In the genomic region with DNA sequence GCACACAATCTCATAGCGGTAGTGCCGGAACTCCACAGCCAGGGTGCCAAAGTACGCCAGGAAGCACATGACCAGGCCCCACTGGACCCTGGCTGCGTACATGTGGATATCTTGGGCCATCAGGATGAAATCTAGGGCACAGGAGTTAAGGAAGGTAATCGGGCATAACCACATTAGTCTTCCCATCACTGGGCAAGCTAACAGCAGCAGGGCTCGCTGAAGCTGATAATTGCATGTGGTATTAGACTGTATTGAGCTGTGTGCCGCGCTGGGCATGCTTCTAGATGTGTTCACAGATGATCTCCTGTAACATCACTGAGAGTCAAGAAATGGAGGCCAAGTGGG, we compare ENCODE assay signal across 9 mouse cellular contexts. TPM values are rescaled to one million over a fixed set of nuclear protein-coding genes. Genes with fewer than 3 reads are reported as not detected.
A peak's percentile ranks its signal among the peaks of the same experiment; 100 is the strongest.
DNase-seq lines count a peak whose midpoint lies in the region; ATAC-seq and TF ChIP-seq lines count a peak whose summit lies in the region.
"Had no signal": no experiment of that assay in that cellular context is flagged by ENCODE, and none has a peak within 500 bp of the region (broad histone marks: within the 10 kb centered on the region; RNA-seq: fewer than 3 reads in every experiment).

No protein-coding gene starts in this region.

- no peak overlapping the region for H3K27ac ChIP-seq in forebrain, embryonic 13.5 days
- no peak overlapping the region for H3K27ac ChIP-seq in forebrain, postnatal 0 days (ENCODE audit: low read depth, low read length)
- H3K27ac ChIP-seq in liver, embryonic 12.5 days: no peak overlapping the region
- no peak overlapping the region for H3K27ac ChIP-seq in limb, embryonic 11.5 days (replicated peaks; ENCODE audit: low read depth, low read length)
- no peak overlapping the region for H3K27ac ChIP-seq in small intestine, adult 2 months (ENCODE audit: insufficient read depth, low read depth, low read length)

- no peaks in the 10 kb centered on the region for H3K36me3 ChIP-seq in forebrain, embryonic 13.5 days (ENCODE audit: poor library complexity, severe bottlenecking)
- H3K36me3 ChIP-seq in forebrain, postnatal 0 days (ENCODE audit: insufficient read depth): no peaks in the 10 kb centered on the region
- no peaks in the 10 kb centered on the region for H3K36me3 ChIP-seq in liver, embryonic 12.5 days
- no peaks in the 10 kb centered on the region for H3K36me3 ChIP-seq in limb, embryonic 11.5 days (ENCODE audit: control insufficient read depth, insufficient read depth, low read length)
- H3K36me3 ChIP-seq in small intestine, adult 2 months (ENCODE audit: control insufficient read depth, insufficient read depth, low read length): no peaks in the 10 kb centered on the region

- H3K4me2 ChIP-seq in forebrain, embryonic 13.5 days: peak overlapping the region; percentile 56; the same call in 1 of the 2 replicates
- no peak overlapping the region for H3K4me2 ChIP-seq in forebrain, postnatal 0 days (ENCODE audit: low read depth)
- peak overlapping the region; percentile 64 for H3K4me2 ChIP-seq in liver, embryonic 12.5 days
- peak overlapping the region; percentile 45; the same call in 1 of the 2 replicates for H3K4me2 ChIP-seq in limb, embryonic 11.5 days (ENCODE audit: low read depth, severe bottlenecking)

- no peak overlapping the region for H3K9ac ChIP-seq in forebrain, embryonic 13.5 days
- H3K9ac ChIP-seq in forebrain, postnatal 0 days: no peak overlapping the region
- no peak overlapping the region for H3K9ac ChIP-seq in liver, embryonic 12.5 days
- no peak overlapping the region for H3K9ac ChIP-seq in limb, embryonic 11.5 days (ENCODE audit: low read length)

- no peak for DNase-seq in forebrain, postnatal 0 days
- no peak for DNase-seq in liver
- no peak for DNase-seq in limb, embryonic 11.5 days (ENCODE audit: low spot score)
- no peak for DNase-seq in frontal cortex, adult 2 months (ENCODE audit: extremely low spot score in 1 of 2, low spot score in 1 of 2)
- no peak for DNase-seq in right cerebral cortex, postnatal 10 days (ENCODE audit: low spot score in 2 of 2)

- H3K4me1 ChIP-seq in forebrain, embryonic 13.5 days: peaks cover 41% of the 10 kb centered on the region
- no peaks in the 10 kb centered on the region for H3K4me1 ChIP-seq in forebrain, postnatal 0 days (ENCODE audit: insufficient read depth)
- H3K4me1 ChIP-seq in liver, embryonic 12.5 days: peaks cover 13% of the 10 kb centered on the region
- no peaks in the 10 kb centered on the region; the same call in 1 of the 2 replicates for H3K4me1 ChIP-seq in limb, embryonic 11.5 days (ENCODE audit: control insufficient read depth, insufficient read depth, low read length)
- peaks cover 6% of the 10 kb centered on the region; the same call in 1 of the 2 replicates for H3K4me1 ChIP-seq in small intestine, adult 2 months (ENCODE audit: control insufficient read depth, insufficient read depth, insufficient read length, low read length)

- no peak for TF ChIP-seq POLR2A in small intestine, adult 2 months (IDR thresholded peaks at IDR 0.05; ENCODE audit: low read depth, low read length)

- no peak for TF ChIP-seq CTCF in forebrain, postnatal 0 days (IDR thresholded peaks at IDR 0.05; ENCODE audit: low read depth)
- TF ChIP-seq CTCF in small intestine, adult 2 months (IDR thresholded peaks at IDR 0.05; ENCODE audit: extremely low read depth, insufficient read length, insufficient replicate concordance, low read depth, low read length): no peak

- 80% methylated on average over 8 of the region's 8 CpGs for WGBS in forebrain, embryonic 13.5 days
- 77% methylated on average over 8 of the region's 8 CpGs for WGBS in forebrain, postnatal 0 days
- WGBS in liver, embryonic 12.5 days (ENCODE audit: insufficient replicate concordance): 78% methylated on average over 8 of the region's 8 CpGs
- WGBS in limb, embryonic 11.5 days: 87% methylated on average over 8 of the region's 8 CpGs
- 55% methylated on average over 8 of the region's 8 CpGs for WGBS in small intestine, adult 2 months

- no peak for ATAC-seq in forebrain, embryonic 13.5 days
- no peak for ATAC-seq in forebrain, postnatal 0 days
- ATAC-seq in liver, embryonic 12.5 days: no peak
- ATAC-seq in limb, embryonic 11.5 days (ENCODE audit: insufficient number of reproducible peaks, low FRiP score, low TSS enrichment, low read depth): no peak

- H3K4me3 ChIP-seq in forebrain, embryonic 13.5 days: no peak overlapping the region
- no peak overlapping the region for H3K4me3 ChIP-seq in forebrain, postnatal 0 days (ENCODE audit: low read depth, low read length)
- H3K4me3 ChIP-seq in liver, embryonic 12.5 days: no peak overlapping the region
- no peak overlapping the region for H3K4me3 ChIP-seq in limb, embryonic 11.5 days (ENCODE audit: low read depth, low read length)
- peak overlapping the region; percentile 61; the same call in 1 of the 2 replicates for H3K4me3 ChIP-seq in small intestine, adult 2 months (ENCODE audit: low read depth, low read length)
- H3K4me3 ChIP-seq: myocyte had no signal

- H3K27me3 ChIP-seq in forebrain, embryonic 13.5 days: no peaks in the 10 kb centered on the region
- H3K27me3 ChIP-seq in forebrain, postnatal 0 days (ENCODE audit: insufficient read depth, low read length): no peaks in the 10 kb centered on the region
- H3K27me3 ChIP-seq in liver, embryonic 12.5 days (replicated peaks): 0 out of 2 replicates have a peak, but pooled peaks cover 4% of the 10 kb centered on the region
- no peaks in the 10 kb centered on the region for H3K27me3 ChIP-seq in limb, embryonic 11.5 days (ENCODE audit: control insufficient read depth, insufficient read depth, low read length)
- no peaks in the 10 kb centered on the region for H3K27me3 ChIP-seq in small intestine, adult 2 months (ENCODE audit: control insufficient read depth, insufficient read depth, low read length)

- H3K9me3 ChIP-seq in forebrain, embryonic 13.5 days (replicated peaks): no peaks in the 10 kb centered on the region
- H3K9me3 ChIP-seq in forebrain, postnatal 0 days (ENCODE audit: low read length): no peaks in the 10 kb centered on the region
- no peaks in the 10 kb centered on the region for H3K9me3 ChIP-seq in liver, embryonic 12.5 days (replicated peaks)
- H3K9me3 ChIP-seq in limb, embryonic 11.5 days (ENCODE audit: control insufficient read depth, low read length): no peaks in the 10 kb centered on the region

RNA-seq across cellular contexts. Expression of a gene that starts 40.1 kb away (rescaled TPM):
- polyA plus RNA-seq in forebrain, embryonic 13.5 days (2015; fragmentation: Nextera tagmentation; extraction: Ambion mirVana): 47.8 and 49.2 TPM in 2 replicates
- 66.5 and 67.6 TPM in 2 replicates for total RNA-seq in forebrain, postnatal 0 days (2014; rRNA removed)
- polyA plus RNA-seq in forebrain, postnatal 0 days (2015; fragmentation: Nextera tagmentation; extraction: Ambion mirVana): 49.7 and 58.6 TPM in 2 replicates
- 30.7 and 33.8 TPM in 2 replicates for polyA plus RNA-seq in liver, embryonic 12.5 days (2016; fragmentation: Nextera tagmentation; extraction: Ambion mirVana)
- 57.4 and 58.7 TPM in 2 replicates for polyA plus RNA-seq in limb, embryonic 11.5 days (2014; fragmentation: Nextera tagmentation; extraction: Ambion mirVana)
- 14.4 and 33.9 TPM in 2 replicates for polyA plus RNA-seq in small intestine, adult 2 months (2012; rRNA removed)
- 83.9 and 85.0 TPM in 2 replicates for polyA plus RNA-seq in frontal cortex, adult 2 months (2012; rRNA removed)

RNA-seq across cellular contexts. Expression of a gene that starts 40.4 kb away (rescaled TPM):
- polyA plus RNA-seq in forebrain, embryonic 13.5 days (2015; fragmentation: Nextera tagmentation; extraction: Ambion mirVana): 260 and 282 TPM in 2 replicates
- total RNA-seq in forebrain, postnatal 0 days (2014; rRNA removed): 176 and 207 TPM in 2 replicates
- 236 and 246 TPM in 2 replicates for polyA plus RNA-seq in forebrain, postnatal 0 days (2015; fragmentation: Nextera tagmentation; extraction: Ambion mirVana)
- polyA plus RNA-seq in liver, embryonic 12.5 days (2016; fragmentation: Nextera tagmentation; extraction: Ambion mirVana): 88.2 and 90.9 TPM in 2 replicates
- 254 and 268 TPM in 2 replicates for polyA plus RNA-seq in limb, embryonic 11.5 days (2014; fragmentation: Nextera tagmentation; extraction: Ambion mirVana)
- polyA plus RNA-seq in small intestine, adult 2 months (2012; rRNA removed): 14.4 and 41.0 TPM in 2 replicates
- polyA plus RNA-seq in frontal cortex, adult 2 months (2012; rRNA removed): 302 and 335 TPM in 2 replicates
